In the genomic region with DNA sequence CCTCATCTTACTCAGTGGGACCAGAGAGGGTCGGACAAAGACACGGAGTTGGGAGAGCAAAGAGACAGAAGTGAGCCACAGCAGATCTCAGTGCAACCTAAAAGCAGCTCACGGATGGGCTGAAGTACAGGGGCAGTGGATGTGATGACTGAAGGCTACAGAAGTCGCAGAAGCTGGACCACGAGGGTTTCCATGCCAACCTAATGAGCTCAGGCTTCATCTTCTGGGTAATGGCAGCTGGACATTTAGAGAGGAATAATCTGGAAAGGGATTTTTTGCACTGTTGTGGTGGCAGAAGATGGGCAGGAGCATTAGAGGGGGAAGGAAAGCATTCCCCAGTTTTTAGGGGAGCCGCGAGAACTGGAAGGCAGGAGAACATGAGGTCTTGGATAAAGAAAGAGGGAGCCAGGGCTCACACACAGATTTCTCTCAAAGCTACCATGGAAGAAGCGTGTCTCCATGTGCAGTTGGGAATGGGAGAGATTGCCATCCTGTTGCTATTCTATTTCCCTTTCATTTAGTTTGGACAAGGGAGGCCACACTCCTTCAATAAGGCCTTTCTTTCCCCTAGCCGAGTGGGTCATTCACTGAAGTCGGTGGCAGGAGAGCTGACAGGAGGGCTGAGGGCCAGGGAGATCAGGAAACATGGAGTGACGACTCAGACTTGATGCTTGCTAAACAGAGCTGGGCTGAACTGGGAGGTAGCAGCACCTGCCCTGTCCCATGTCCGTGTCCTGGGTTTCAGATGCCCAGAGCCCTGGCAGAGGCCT, we compare ENCODE assay signal across 17 mouse cellular contexts.
DNase-seq lines count a peak whose midpoint lies in the region; ATAC-seq and TF ChIP-seq lines count a peak whose summit lies in the region.
"Had no signal": no experiment of that assay in that cellular context is flagged by ENCODE, and none has a peak within 500 bp of the region (broad histone marks: within the 10 kb centered on the region; RNA-seq: fewer than 3 reads in every experiment).

No protein-coding gene starts in this region.

- H3K4me3 ChIP-seq in neural tube, embryonic 13.5 days = no peak overlapping the region
- H3K4me3 ChIP-seq in neural tube, embryonic 15.5 days (replicated peaks) = no peak overlapping the region
- no peak overlapping the region for H3K4me3 ChIP-seq in forebrain, embryonic 13.5 days
- H3K4me3 ChIP-seq in hindbrain, embryonic 13.5 days = no peak overlapping the region
- H3K4me3 ChIP-seq in midbrain, embryonic 16.5 days (ENCODE audit: low read depth, low read length) = no peak overlapping the region
- H3K4me3 ChIP-seq in kidney, adult 2 months (ENCODE audit: insufficient read depth, low read depth, low read length) = no peak overlapping the region
- H3K4me3 ChIP-seq: embryonic facial prominence, embryonic 10.5 days; kidney, embryonic 15.5 days; limb, embryonic 10.5 days; liver, embryonic 12.5 days; lung, embryonic 15.5 days had no signal

- no peaks in the 10 kb centered on the region for H3K36me3 ChIP-seq in neural tube, embryonic 13.5 days
- H3K36me3 ChIP-seq in neural tube, embryonic 15.5 days = no peaks in the 10 kb centered on the region
- H3K36me3 ChIP-seq in forebrain, embryonic 13.5 days (ENCODE audit: poor library complexity, severe bottlenecking) = no peaks in the 10 kb centered on the region
- no peaks in the 10 kb centered on the region for H3K36me3 ChIP-seq in hindbrain, embryonic 13.5 days
- no peaks in the 10 kb centered on the region for H3K36me3 ChIP-seq in midbrain, embryonic 16.5 days (ENCODE audit: control insufficient read depth, insufficient read depth, low read length)
- H3K36me3 ChIP-seq in kidney, adult 2 months (ENCODE audit: control insufficient read depth, insufficient read depth, low read length) = no peaks in the 10 kb centered on the region
- H3K36me3 ChIP-seq: embryonic facial prominence, embryonic 10.5 days; kidney, embryonic 15.5 days; limb, embryonic 10.5 days; liver, embryonic 12.5 days; lung, embryonic 15.5 days had no signal

- H3K27ac ChIP-seq in neural tube, embryonic 13.5 days (replicated peaks) = peak overlapping the region; percentile 78
- H3K27ac ChIP-seq in neural tube, embryonic 15.5 days (replicated peaks) = no peak overlapping the region
- peak overlapping the region; percentile 82 for H3K27ac ChIP-seq in forebrain, embryonic 13.5 days
- H3K27ac ChIP-seq in hindbrain, embryonic 13.5 days = peak overlapping the region; percentile 74
- no peak overlapping the region; the same call in 1 of the 2 replicates for H3K27ac ChIP-seq in midbrain, embryonic 16.5 days (ENCODE audit: low read length)
- no peak overlapping the region for H3K27ac ChIP-seq in kidney, adult 2 months (ENCODE audit: insufficient read depth, low read depth, low read length)
- H3K27ac ChIP-seq: kidney, embryonic 15.5 days; limb, embryonic 10.5 days; liver, embryonic 12.5 days; lung, embryonic 15.5 days had no signal

- H3K9me3 ChIP-seq in neural tube, embryonic 13.5 days = no peaks in the 10 kb centered on the region
- H3K9me3 ChIP-seq in neural tube, embryonic 15.5 days (replicated peaks) = no peaks in the 10 kb centered on the region
- H3K9me3 ChIP-seq in forebrain, embryonic 13.5 days (replicated peaks) = no peaks in the 10 kb centered on the region
- no peaks in the 10 kb centered on the region for H3K9me3 ChIP-seq in hindbrain, embryonic 13.5 days
- no peaks in the 10 kb centered on the region for H3K9me3 ChIP-seq in midbrain, embryonic 16.5 days (replicated peaks; ENCODE audit: control insufficient read depth, low read length, poor library complexity, severe bottlenecking)
- H3K9me3 ChIP-seq: embryonic facial prominence, embryonic 10.5 days; kidney, embryonic 15.5 days; limb, embryonic 10.5 days; liver, embryonic 12.5 days; lung, embryonic 15.5 days had no signal

- peaks cover 18% of the 10 kb centered on the region for H3K4me1 ChIP-seq in neural tube, embryonic 13.5 days (replicated peaks)
- H3K4me1 ChIP-seq in neural tube, embryonic 15.5 days = peaks cover 7% of the 10 kb centered on the region
- peaks cover 54% of the 10 kb centered on the region for H3K4me1 ChIP-seq in forebrain, embryonic 13.5 days
- peaks cover 26% of the 10 kb centered on the region for H3K4me1 ChIP-seq in hindbrain, embryonic 13.5 days (replicated peaks)
- H3K4me1 ChIP-seq in midbrain, embryonic 16.5 days (ENCODE audit: control insufficient read depth, insufficient read depth, low read length) = 0 out of 2 replicates have a peak, but pooled peaks cover 5% of the 10 kb centered on the region
- peaks cover 4% of the 10 kb centered on the region; the same call in 1 of the 2 replicates for H3K4me1 ChIP-seq in kidney, adult 2 months (ENCODE audit: control insufficient read depth, insufficient read depth, low read length)
- H3K4me1 ChIP-seq: liver, embryonic 12.5 days had no signal

- TF ChIP-seq POLR2A in kidney, adult 2 months (IDR thresholded peaks at IDR 0.05; ENCODE audit: low read depth, low read length) = no peak

- no peak overlapping the region for H3K9ac ChIP-seq in neural tube, embryonic 13.5 days
- no peak overlapping the region for H3K9ac ChIP-seq in neural tube, embryonic 15.5 days (replicated peaks)
- H3K9ac ChIP-seq in forebrain, embryonic 13.5 days = no peak overlapping the region
- no peak overlapping the region for H3K9ac ChIP-seq in hindbrain, embryonic 13.5 days
- H3K9ac ChIP-seq in midbrain, embryonic 16.5 days (ENCODE audit: low read depth, low read length) = no peak overlapping the region
- H3K9ac ChIP-seq: kidney, embryonic 15.5 days; liver, embryonic 12.5 days; lung, embryonic 15.5 days had no signal

- TF ChIP-seq CTCF in kidney, adult 2 months (conservative IDR thresholded peaks at IDR 0.05; ENCODE audit: insufficient read depth, insufficient read length, low read depth, low read length) = no peak

- no peak for ATAC-seq in neural tube, embryonic 13.5 days (ENCODE audit: low read depth)
- no peak for ATAC-seq in neural tube, embryonic 15.5 days (ENCODE audit: low FRiP score)
- ATAC-seq in forebrain, embryonic 13.5 days = no peak
- ATAC-seq in hindbrain, embryonic 13.5 days (ENCODE audit: low FRiP score) = peak; percentile 43; the same call in 1 of the 2 replicates
- ATAC-seq in midbrain, embryonic 16.5 days = 0 out of 2 replicates have a peak, but pooled peaks have one; percentile 33
- ATAC-seq: liver, embryonic 12.5 days; Patski had no signal

- intact Hi-C loops in heart, postnatal 36 days (cut with DNase I) = no loop called here

- WGBS in neural tube, embryonic 13.5 days = 60% methylated on average over 12 of the region's 12 CpGs
- 58% methylated on average over 12 of the region's 12 CpGs for WGBS in neural tube, embryonic 15.5 days
- WGBS in forebrain, embryonic 13.5 days = 44% methylated on average over 12 of the region's 12 CpGs
- WGBS in hindbrain, embryonic 13.5 days = 62% methylated on average over 12 of the region's 12 CpGs
- WGBS in midbrain, embryonic 16.5 days = 57% methylated on average over 12 of the region's 12 CpGs
- 83% methylated on average over 12 of the region's 12 CpGs for WGBS in kidney, adult 2 months

- no peak for DNase-seq in heart, postnatal 36 days
- DNase-seq in heart, adult 8-10 months (ENCODE audit: low spot score) = no peak
- DNase-seq in kidney, adult 2 months = no peak
- DNase-seq: cerebellum, postnatal 14 days; heart, postnatal 14 days had no signal

- H3K27me3 ChIP-seq in neural tube, embryonic 13.5 days = no peaks in the 10 kb centered on the region
- H3K27me3 ChIP-seq in neural tube, embryonic 15.5 days (replicated peaks) = no peaks in the 10 kb centered on the region
- H3K27me3 ChIP-seq in forebrain, embryonic 13.5 days = no peaks in the 10 kb centered on the region
- no peaks in the 10 kb centered on the region for H3K27me3 ChIP-seq in hindbrain, embryonic 13.5 days
- H3K27me3 ChIP-seq in midbrain, embryonic 16.5 days (ENCODE audit: control insufficient read depth, insufficient read depth, low read depth, low read length) = no peaks in the 10 kb centered on the region
- H3K27me3 ChIP-seq in kidney, adult 2 months (replicated peaks; ENCODE audit: control insufficient read depth, insufficient read depth, low read length) = no peaks in the 10 kb centered on the region
- H3K27me3 ChIP-seq: kidney, embryonic 15.5 days; liver, embryonic 12.5 days; lung, embryonic 15.5 days; Patski had no signal

- no peak overlapping the region for H3K4me2 ChIP-seq in neural tube, embryonic 13.5 days
- H3K4me2 ChIP-seq in neural tube, embryonic 15.5 days = no peak overlapping the region
- H3K4me2 ChIP-seq in forebrain, embryonic 13.5 days = no peak overlapping the region
- H3K4me2 ChIP-seq in hindbrain, embryonic 13.5 days = no peak overlapping the region
- H3K4me2 ChIP-seq in midbrain, embryonic 16.5 days (ENCODE audit: low read length) = no peak overlapping the region
- H3K4me2 ChIP-seq: heart, embryonic 11.5 days; kidney, embryonic 15.5 days; liver, embryonic 12.5 days; lung, embryonic 15.5 days had no signal

Comparison
In these comparisons a context has a peak if more than half of its experiments do, and no peak if none do; other contexts are left out.
1. H3K27ac ChIP-seq: peak in neural tube, embryonic 13.5 days (single experiment), forebrain, embryonic 13.5 days (single experiment) and hindbrain, embryonic 13.5 days (single experiment); none in neural tube, embryonic 15.5 days (single experiment), midbrain, embryonic 16.5 days (single experiment) and kidney, adult 2 months (single experiment).
2. ATAC-seq: peak in hindbrain, embryonic 13.5 days (single experiment) and midbrain, embryonic 16.5 days (single experiment); none in neural tube, embryonic 13.5 days (single experiment), neural tube, embryonic 15.5 days (single experiment) and forebrain, embryonic 13.5 days (single experiment).